Mouse (Mus musculus) intestine, postnatal 0 days (tissue): ENCODE measurements at regions not wholly inside any gene's neighbourhood (a gene's known extent, or its start where the extent isn't known, plus 50 kb on each side); places are given as distances from the start of the nearest gene placed in this dataset.
"Not testable (repeated sequence)": the region's sequence is repeated elsewhere in the genome, so short reads cannot be mapped to it uniquely, and the experiment has no call there.

Experiments used
- ATAC-seq: fragments of 200-750 bp; cut with Nextera tagmentation; 2 replicates; pipeline ENCODE4 v1.8.0; 2017; ENCODE audit warnings: mild to moderate bottlenecking, moderate TSS enrichment, moderate library complexity
- H3K27ac ChIP-seq: fragments of 300-500 bp; sonication (generic); 2 replicates; pipeline ENCODE4 v1.5.1; 2014; ENCODE audit warnings: mild to moderate bottlenecking, low read depth, low read length, moderate library complexity
- H3K27me3 ChIP-seq: fragments of 300-500 bp; sonication (generic); replicated peaks from 2 replicates; pipeline ENCODE4 v1.6.1; 2014; ENCODE audit warnings: low read length, mixed read lengths; ENCODE audit not compliant: control insufficient read depth, insufficient read depth
- H3K36me3 ChIP-seq: fragments of 300-500 bp; sonication (generic); 2 replicates; pipeline ENCODE4 v1.6.1; 2014; ENCODE audit warnings: mild to moderate bottlenecking, moderate library complexity; ENCODE audit not compliant: control insufficient read depth, insufficient read depth
- H3K4me1 ChIP-seq: fragments of 300-500 bp; sonication (generic); replicated peaks from 2 replicates; pipeline ENCODE4 v1.6.1; 2014; ENCODE audit warnings: antibody characterized with exemption, low read length, mixed read lengths; ENCODE audit not compliant: control insufficient read depth, insufficient read depth
- H3K4me2 ChIP-seq: fragments of 300-500 bp; sonication (generic); replicated peaks from 2 replicates; pipeline ENCODE4 v1.6.1; 2014; ENCODE audit warnings: low read depth, mild to moderate bottlenecking, moderate library complexity
- H3K4me3 ChIP-seq: fragments of 300-500 bp; sonication (generic); 2 replicates; pipeline ENCODE4 v1.5.1; 2014; ENCODE audit warnings: low read depth, low read length
- H3K9ac ChIP-seq: fragments of 300-500 bp; sonication (generic); 2 replicates; pipeline ENCODE4 v1.6.1; 2014; ENCODE audit warnings: mild to moderate bottlenecking, low read depth, low read length
- H3K9me3 ChIP-seq: fragments of 300-500 bp; sonication (generic); 2 replicates; pipeline ENCODE4 v1.6.1; 2016; ENCODE audit warnings: mixed run types; ENCODE audit not compliant: control insufficient read depth
- CTCF ChIP-seq: sonication (generic); IDR thresholded peaks from 2 replicates; pipeline ENCODE4 v1.5.1; 2016; ENCODE audit warnings: low read depth, mild to moderate bottlenecking, control low read depth, antibody characterized with exemption, moderate library complexity
- WGBS: fragments of 180-500 bp; shearing (Covaris S2); extraction: QIAGEN DNeasy Blood & Tissue Kit; methylation state at CpG from one replicate; pipeline ENCODE4 v1.1.7; 2014; 5-methylcytosine and 5-hydroxymethylcytosine counted together

- TF ChIP-seq CTCF: no peak
- H3K4me2 ChIP-seq: no peak overlapping the region
- no peak overlapping the region for H3K4me3 ChIP-seq
- no peaks in the 10 kb centered on the region for H3K9me3 ChIP-seq
- no peak for ATAC-seq
- no peaks in the 10 kb centered on the region for H3K4me1 ChIP-seq
- no peak overlapping the region for H3K9ac ChIP-seq
- H3K27me3 ChIP-seq: no peaks in the 10 kb centered on the region
- 60% methylated on average over 6 of the region's 6 CpGs for WGBS
- H3K27ac ChIP-seq: no peak overlapping the region
- no peaks in the 10 kb centered on the region for H3K36me3 ChIP-seq
Measured at GRCm38 (mm10) chr9:4234796-4235195, 74.5 kb downstream of the Aasdhppt start.

GRCm38 (mm10) chr9:4214571-4214970, 94.7 kb downstream of the Aasdhppt start:
- H3K27me3 ChIP-seq, H3K36me3 ChIP-seq, H3K4me1 ChIP-seq, H3K4me2 ChIP-seq, H3K9ac ChIP-seq, ATAC-seq, H3K4me3 ChIP-seq, H3K9me3 ChIP-seq, H3K27ac ChIP-seq: not testable (repeated sequence)
- 76% methylated on average over 1 of the region's 1 CpGs for WGBS

DNA sequence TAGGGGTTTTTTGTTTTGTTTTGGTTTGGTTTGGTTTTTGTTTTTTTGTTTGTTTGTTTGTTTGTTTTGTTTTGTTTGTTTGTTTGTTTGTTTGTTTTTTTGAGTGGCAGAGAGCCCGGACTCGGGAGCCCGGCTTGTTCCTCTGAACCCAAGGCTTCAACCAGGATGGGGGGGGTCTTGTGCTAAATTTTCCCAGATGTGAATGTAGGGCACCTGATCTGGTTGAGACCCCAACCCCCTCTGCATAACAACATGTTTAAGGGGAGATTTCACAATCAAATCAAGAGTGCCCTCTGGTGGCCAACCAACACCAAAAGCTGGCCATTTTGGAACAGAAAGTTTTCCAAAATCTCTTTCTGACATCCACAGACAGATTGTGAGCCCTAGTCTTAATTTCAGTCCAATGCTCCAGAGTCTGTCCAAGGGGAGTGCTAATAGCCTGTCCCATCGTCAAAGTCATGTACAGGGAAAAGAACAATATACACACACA, 99.2 kb downstream of the Aasdhppt start:
- ATAC-seq: no peak
- H3K27ac ChIP-seq: no peak overlapping the region
- H3K4me2 ChIP-seq: no peak overlapping the region
- no peaks in the 10 kb centered on the region for H3K9me3 ChIP-seq
- H3K9ac ChIP-seq: no peak overlapping the region
- H3K27me3 ChIP-seq: no peaks in the 10 kb centered on the region
- no peak overlapping the region for H3K4me3 ChIP-seq
- TF ChIP-seq CTCF: 0 out of 2 replicates have a peak, but pooled peaks have one; percentile 12
- no peaks in the 10 kb centered on the region for H3K36me3 ChIP-seq
- 94% methylated on average over 4 of the region's 4 CpGs for WGBS
- H3K4me1 ChIP-seq: no peaks in the 10 kb centered on the region

DNA sequence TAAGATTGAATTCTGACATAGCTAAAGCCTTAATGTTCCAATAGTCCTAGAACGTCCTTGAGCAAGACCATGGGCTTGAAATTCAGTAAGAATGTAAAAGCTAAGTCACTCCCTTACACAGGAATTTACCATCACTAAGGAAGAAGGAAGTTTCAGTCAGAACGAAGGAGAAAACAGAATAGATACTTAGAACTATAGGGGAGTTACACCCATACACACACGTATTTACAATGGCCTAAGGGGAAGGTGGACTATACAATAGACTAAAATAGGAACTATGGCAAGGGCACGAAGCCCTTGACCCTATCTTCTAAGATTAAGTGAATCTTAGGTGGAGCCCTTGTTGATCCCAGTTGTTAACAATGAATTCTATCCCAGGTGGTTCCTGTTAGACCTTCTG, 116.5 kb downstream of the Aasdhppt start:
- not testable (repeated sequence) for H3K27me3 ChIP-seq, H3K9ac ChIP-seq, H3K36me3 ChIP-seq, H3K4me2 ChIP-seq, H3K27ac ChIP-seq, H3K4me3 ChIP-seq, H3K4me1 ChIP-seq, ATAC-seq, H3K9me3 ChIP-seq
- WGBS: 76% methylated on average over 4 of the region's 4 CpGs

DNA sequence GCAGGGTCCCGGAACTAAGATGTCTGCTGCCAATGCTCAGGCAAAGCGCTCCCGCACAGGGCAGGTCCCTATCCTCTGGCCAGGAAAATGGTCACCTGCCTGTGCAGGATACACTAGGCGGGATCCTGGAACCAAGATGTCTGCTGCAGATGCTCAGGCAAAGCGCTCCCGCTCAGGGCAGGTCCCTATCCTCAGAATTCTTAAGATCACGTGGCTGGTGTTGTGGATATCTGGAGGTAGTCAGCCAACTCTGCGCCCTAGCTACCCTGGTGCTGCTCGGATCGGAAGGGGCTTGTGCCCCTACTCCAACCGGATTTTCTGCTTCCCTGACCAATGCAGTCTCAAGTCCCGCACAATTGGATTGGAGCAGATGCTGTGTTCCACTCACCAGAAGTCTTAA, 153.3 kb downstream of the Aasdhppt start:
- H3K9me3 ChIP-seq, ATAC-seq: not testable (repeated sequence)

DNA sequence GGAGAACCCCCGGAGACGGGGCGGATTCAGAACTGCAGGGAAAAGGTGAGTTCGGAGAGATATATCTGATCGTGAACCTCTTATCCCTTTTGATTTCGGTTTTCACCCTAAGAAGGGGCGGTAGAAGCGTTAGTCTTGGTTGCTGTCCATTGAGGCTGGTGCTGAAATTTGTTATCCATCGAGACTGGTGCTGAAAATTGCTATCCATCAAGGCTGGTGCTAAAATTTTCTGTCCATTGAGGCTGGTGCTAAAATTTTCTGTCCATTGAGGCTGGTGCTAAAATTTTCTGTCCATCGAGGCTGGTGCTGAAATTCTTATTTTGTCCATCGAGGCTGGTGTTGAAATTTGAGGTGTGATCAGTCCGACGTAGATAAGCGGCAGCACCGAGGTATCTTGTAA, 170.4 kb downstream of the Aasdhppt start:
- H3K9ac ChIP-seq, H3K36me3 ChIP-seq: not testable (repeated sequence)
- 48% methylated on average over 15 of the region's 15 CpGs for WGBS

More for the DNA sequence above, 153.3 kb downstream of the Aasdhppt start:
- not testable (repeated sequence) for H3K4me1 ChIP-seq, H3K9ac ChIP-seq, H3K36me3 ChIP-seq, H3K4me3 ChIP-seq, H3K27ac ChIP-seq, H3K4me2 ChIP-seq, H3K27me3 ChIP-seq
- 87% methylated on average over 12 of the region's 12 CpGs for WGBS

GRCm38 (mm10) chr9:4092518-4092917, 216.8 kb downstream of the Aasdhppt start:
- Histone ChIP-seq H3K9ac (no peak overlapping the region), H3K4me3 (no peak overlapping the region), H3K4me1 (no peaks in the 10 kb centered on the region), H3K36me3 (no peaks in the 10 kb centered on the region), H3K27me3 (no peaks in the 10 kb centered on the region), H3K27ac (no peak overlapping the region), H3K4me2 (no peak overlapping the region), H3K9me3 (no peaks in the 10 kb centered on the region)
- no peak for TF ChIP-seq CTCF
- 89% methylated on average over 3 of the region's 3 CpGs for whole genome bisulfite sequencing
- no peak for ATAC-seq

More for the DNA sequence above, 170.4 kb downstream of the Aasdhppt start:
- H3K9me3 ChIP-seq, H3K4me1 ChIP-seq, H3K27me3 ChIP-seq, H3K4me3 ChIP-seq, H3K4me2 ChIP-seq, ATAC-seq, H3K27ac ChIP-seq: not testable (repeated sequence)

DNA sequence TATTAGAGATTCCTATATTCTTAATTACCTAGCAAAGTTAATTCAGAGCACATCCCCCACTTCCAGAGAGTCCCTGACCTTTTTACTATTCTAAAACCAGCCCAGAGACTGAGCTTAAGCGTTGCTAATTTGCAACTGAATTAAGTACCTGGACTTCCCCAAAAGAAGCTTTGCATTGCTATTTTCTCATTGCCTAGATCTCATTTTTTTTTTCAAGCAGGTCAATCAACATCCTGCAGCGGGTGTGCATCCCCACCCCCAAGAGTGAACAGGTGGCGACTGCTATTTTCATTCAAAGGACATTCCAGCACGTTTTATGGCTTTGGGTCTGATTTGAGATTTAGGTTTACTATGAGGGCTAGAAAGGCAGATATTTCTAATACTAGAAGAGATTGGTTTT, 226.6 kb downstream of the Aasdhppt start:
- H3K4me2 ChIP-seq, H3K4me1 ChIP-seq, H3K27ac ChIP-seq, H3K9ac ChIP-seq, ATAC-seq, H3K9me3 ChIP-seq, H3K4me3 ChIP-seq, H3K27me3 ChIP-seq, H3K36me3 ChIP-seq: not testable (repeated sequence)
- 64% methylated on average over 4 of the region's 4 CpGs for WGBS
